Mouse (Mus musculus) inflammation-experienced regulatory T-cells, adult 16 weeks (primary cell): ENCODE measurements around the gene Slc2a5. TPM values are rescaled to one million over a fixed set of nuclear protein-coding genes. Genes with fewer than 3 reads are reported as not detected.

ENCODE experiments used
- polyA plus RNA-seq: library from polyadenylated mRNA; unstranded; fragments of 100-300 nt; shearing (Covaris generic); gene quantifications from one replicate; pipeline ENCODE4 v1.2.1, GENCODE M21; 2017

Slc2a5 gene
- not detected for polyA plus RNA-seq

DNA sequence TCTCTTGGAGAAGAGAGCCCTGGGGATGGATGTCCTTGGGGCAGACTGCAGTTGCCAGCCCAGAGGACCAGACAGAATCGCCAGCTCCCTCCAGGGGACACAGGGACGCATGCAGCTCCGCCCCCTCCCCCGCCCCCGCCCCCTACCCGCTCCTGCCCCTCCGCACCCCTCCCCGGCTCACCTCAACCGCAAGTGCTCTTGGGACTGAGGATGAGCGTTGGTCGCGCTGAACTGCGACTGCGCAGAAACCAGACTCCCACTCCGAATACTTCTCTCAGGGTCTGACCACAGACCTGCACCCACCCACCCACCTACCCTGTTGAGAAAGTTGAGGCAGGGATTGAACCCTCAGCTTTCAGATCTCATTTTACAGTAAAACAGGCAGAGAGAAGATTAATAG lies at the start of gene Slc2a5:
Slc2a5 (plus strand) TSS at position 229 of the 400 bp plus-strand sequence.

DNA sequence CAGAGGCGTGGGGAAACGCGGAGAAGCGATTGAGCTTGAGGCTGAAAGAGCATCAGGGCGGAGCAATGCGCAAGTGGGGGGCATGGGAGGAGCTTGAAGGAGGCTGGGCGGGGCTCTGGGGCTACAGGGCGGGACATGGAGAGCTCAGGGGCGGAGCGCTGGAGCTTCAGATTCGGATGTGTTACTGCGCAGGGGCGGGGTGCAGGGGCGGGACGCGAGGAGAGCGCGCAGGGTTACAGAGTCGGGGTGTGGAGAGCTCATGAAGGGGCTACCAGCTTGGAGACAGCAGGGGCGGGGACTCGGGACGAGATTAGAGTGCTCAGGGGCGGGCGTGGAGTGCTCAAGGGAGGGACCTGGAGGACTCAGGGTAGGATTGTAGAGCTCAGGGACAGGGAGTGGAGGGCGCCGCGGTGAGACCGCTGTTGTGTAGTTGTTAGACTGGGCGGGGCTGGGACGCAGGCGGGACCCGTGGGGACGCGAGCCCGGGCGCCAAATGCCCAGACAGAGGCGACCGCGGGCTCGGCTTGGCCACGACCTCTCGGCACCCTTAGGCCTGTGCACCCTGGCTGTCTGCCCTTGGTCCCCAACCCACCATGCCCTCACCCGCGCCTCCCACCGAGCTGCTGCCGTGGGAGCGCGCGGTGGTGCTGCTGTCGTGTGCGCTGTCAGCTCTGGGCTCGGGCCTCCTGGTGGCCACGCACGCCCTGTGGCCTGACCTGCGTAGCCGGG lies 31.8 kb upstream of the Slc2a5 start, which contains the start of gene Gpr157:
Gpr157 (plus strand) TSS at position 205 of the 729 bp plus-strand sequence.

Other genes starting within 250 kb of the Slc2a5 start
- gene Spsb1, start 164.2 kb upstream of the Slc2a5 start, polyA plus RNA-seq: 9.6 TPM
- 2.7 TPM for gene H6pd, start 110.3 kb upstream of the Slc2a5 start, polyA plus RNA-seq
- gene Gpr157, start 31.9 kb upstream of the Slc2a5 start, polyA plus RNA-seq: 0.26 TPM
- gene Slc2a7, start 29.7 kb downstream of the Slc2a5 start, polyA plus RNA-seq: not detected
- gene Car6, start 82.0 kb downstream of the Slc2a5 start, polyA plus RNA-seq: not detected
- gene Eno1, start 117.4 kb downstream of the Slc2a5 start, polyA plus RNA-seq: 1,082 TPM
- gene Rere, start 162.4 kb downstream of the Slc2a5 start, polyA plus RNA-seq: 24.0 TPM